Mouse (Mus musculus): Measurements from ENCODE around the gene Rbl1.

DNA sequence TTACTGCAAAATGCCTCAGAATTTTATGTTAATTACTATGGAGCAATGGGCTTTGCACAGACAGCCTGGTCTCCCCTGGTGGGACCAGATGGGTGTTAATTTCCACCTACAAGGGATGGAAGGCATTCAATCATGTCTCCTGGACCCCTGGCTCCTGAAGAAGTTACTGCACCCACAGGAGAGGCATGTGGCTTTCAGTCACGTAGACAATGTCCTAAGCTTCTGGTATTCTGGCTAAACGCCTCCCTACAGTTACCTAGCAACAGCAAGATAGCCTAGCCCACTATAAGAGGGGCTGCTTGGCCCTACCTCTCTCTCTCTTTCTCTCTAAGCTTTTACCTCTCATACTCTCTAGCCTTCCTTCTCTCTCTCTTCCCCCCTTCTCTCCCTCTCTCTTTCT is 102.1 kb downstream of the Rbl1 start:
- TF ChIP-seq POLR2A (IDR thresholded peaks at IDR 0.05; ENCODE audit: control insufficient read depth, extremely low read depth, insufficient read depth, low read length, poor library complexity) (no peak), CTCF (IDR thresholded peaks at IDR 0.05; ENCODE audit: borderline replicate concordance, control insufficient read depth, extremely low read depth, insufficient read depth, low read length, poor library complexity) (no peak)

All from thymus, adult 2 months (tissue).